Comparison of ENCODE assay signal across 11 mouse cellular contexts in genomic region chr11:86584898-86585597, GRCm38 (mm10). TPM values are rescaled to one million over a fixed set of nuclear protein-coding genes. Genes with fewer than 3 reads are reported as not detected.
DNase-seq lines count a peak whose midpoint lies in the region; ATAC-seq and TF ChIP-seq lines count a peak whose summit lies in the region.
"Had no signal": no experiment of that assay in that cellular context is flagged by ENCODE, and none has a peak within 500 bp of the region (broad histone marks: within the 10 kb centered on the region; RNA-seq: fewer than 3 reads in every experiment).

No protein-coding gene starts in this region.

- TF ChIP-seq POLR2A in MEL (IDR thresholded peaks at IDR 0.05; ENCODE audit: control insufficient read depth in 1 of 2, insufficient read depth in 1 of 2, low read depth in 1 of 2, low read length in 2 of 2, poor library complexity in 1 of 2): peak in 1 of 2 experiments; percentile 49; a peak in 1 of 4 replicates

- H3K79me2 ChIP-seq in C2C12 (ENCODE audit: control insufficient read depth, insufficient read depth): peaks cover 72% of the 10 kb centered on the region
- H3K79me2 ChIP-seq in MEL (ENCODE audit: control insufficient read depth, insufficient read depth, low read length, poor library complexity): peaks cover 37% of the 10 kb centered on the region

- no peak for ATAC-seq in liver, embryonic 11.5 days (replicated peaks; ENCODE audit: low FRiP score)
- ATAC-seq: activated CD4-positive, CD25-positive, alpha-beta regulatory T cell, adult 4 months; forebrain, embryonic 15.5 days had no signal

- 59% methylated on average over 7 of the region's 7 CpGs for WGBS in liver, embryonic 11.5 days

- H3K9me3 ChIP-seq in MEL (replicated peaks; ENCODE audit: insufficient read depth, low read length): no peaks in the 10 kb centered on the region
- H3K9me3 ChIP-seq in liver, embryonic 11.5 days (ENCODE audit: control insufficient read depth, low read length): no peaks in the 10 kb centered on the region
- H3K9me3 ChIP-seq: forebrain, embryonic 15.5 days had no signal

- DNase-seq in kidney, adult 18-20 months: peak; percentile 23
- DNase-seq in kidney, adult 8-10 months: no peak
- peak; percentile 72 for DNase-seq in MEL (ENCODE audit: low read depth, low spot score)
- DNase-seq in liver, embryonic 11.5 days (ENCODE audit: low spot score): no peak
- no peak for DNase-seq in B cell, adult 2 months
- DNase-seq in yolk sac, embryonic 10.5 days (ENCODE audit: low spot score): no peak
- DNase-seq: cerebellum, adult 8-10 months; lung, postnatal 14 days had no signal

- H3K4me3 ChIP-seq in C2C12 (ENCODE audit: insufficient read depth, poor library complexity, severe bottlenecking): peak overlapping the region; percentile 98
- peak overlapping the region; percentile 83 to 88 for H3K4me3 ChIP-seq in MEL (ENCODE audit: control insufficient read depth in 1 of 2, insufficient read depth in 1 of 2, low read depth in 2 of 2, low read length in 2 of 2)
- H3K4me3 ChIP-seq in liver, embryonic 11.5 days (ENCODE audit: low read depth, low read length): peak overlapping the region; percentile 62
- H3K4me3 ChIP-seq: forebrain, embryonic 15.5 days had no signal

- H3K27me3 ChIP-seq in C2C12 (ENCODE audit: control insufficient read depth, insufficient read depth, insufficient read length): no peaks in the 10 kb centered on the region
- no peaks in the 10 kb centered on the region for H3K27me3 ChIP-seq in MEL (ENCODE audit: control insufficient read depth in 1 of 2, insufficient read depth in 2 of 2, low read length in 2 of 2)
- no peaks in the 10 kb centered on the region for H3K27me3 ChIP-seq in liver, embryonic 11.5 days (replicated peaks; ENCODE audit: control insufficient read depth, insufficient read depth, low read length)
- H3K27me3 ChIP-seq: forebrain, embryonic 15.5 days had no signal

- H3K4me2 ChIP-seq in liver, embryonic 11.5 days: peak overlapping the region; percentile 82
- H3K4me2 ChIP-seq: forebrain, embryonic 15.5 days had no signal

- H3ac ChIP-seq in C2C12 (ENCODE audit: control insufficient read depth, insufficient read length, low read depth): peak overlapping the region; percentile 93

- TF ChIP-seq RAD21 in MEL (IDR thresholded peaks at IDR 0.05; ENCODE audit: low read depth, low read length): no peak

- TF ChIP-seq CTCF in C2C12 (IDR thresholded peaks at IDR 0.05; ENCODE audit: control insufficient read depth, insufficient read depth, insufficient read length): no peak
- TF ChIP-seq CTCF in MEL (IDR thresholded peaks at IDR 0.05 in 2 of 3, conservative IDR thresholded peaks at IDR 0.05 in 1 of 3; ENCODE audit: control insufficient read depth in 1 of 3, insufficient read depth in 1 of 3, low read depth in 2 of 3, low read length in 3 of 3, poor library complexity in 1 of 3, severe bottlenecking in 1 of 3): no peak

- H3K9ac ChIP-seq in MEL (ENCODE audit: control insufficient read depth, low read depth, low read length, poor library complexity, severe bottlenecking): peak overlapping the region; percentile 88
- H3K9ac ChIP-seq in liver, embryonic 11.5 days (ENCODE audit: low read depth, low read length): peak overlapping the region; percentile 44
- H3K9ac ChIP-seq: forebrain, embryonic 15.5 days had no signal

- H3K79me3 ChIP-seq in C2C12 (ENCODE audit: low read depth): peaks cover 51% of the 10 kb centered on the region

- H3K36me3 ChIP-seq in C2C12 (ENCODE audit: control insufficient read depth, insufficient read depth) (peaks cover 49% of the 10 kb centered on the region), MEL (ENCODE audit: control insufficient read depth in 1 of 2, insufficient read depth in 2 of 2, low read length in 2 of 2) (peaks cover 4 to 37% of the 10 kb centered on the region in 2 experiments; a peak in 3 of 4 replicates)
- H3K36me3 ChIP-seq in liver, embryonic 11.5 days (ENCODE audit: control insufficient read depth, insufficient read depth, low read length): peaks cover 3% of the 10 kb centered on the region; the same call in 1 of the 2 replicates

- no peak for TF ChIP-seq EP300 in MEL (IDR thresholded peaks at IDR 0.05; ENCODE audit: low read depth in 1 of 2, low read length in 2 of 2)

- H3K4me1 ChIP-seq in MEL (ENCODE audit: control insufficient read depth in 1 of 2, insufficient read depth in 2 of 2, low read length in 2 of 2): peaks cover 11 to 22% of the 10 kb centered on the region in 2 experiments
- H3K4me1 ChIP-seq in liver, embryonic 11.5 days (replicated peaks; ENCODE audit: control insufficient read depth, insufficient read depth, low read length): peaks cover 45% of the 10 kb centered on the region

- peak overlapping the region; percentile 96 for H3K27ac ChIP-seq in MEL (ENCODE audit: control insufficient read depth, low read depth, low read length)
- H3K27ac ChIP-seq in liver, embryonic 11.5 days (ENCODE audit: low read depth, low read length): peak overlapping the region; percentile 71
- H3K27ac ChIP-seq: forebrain, embryonic 15.5 days had no signal

TF ChIP-seq in C2C12, 6 proteins besides CTCF, POLR2A, EP300 and RAD21:
- no peak for TF ChIP-seq USF1 (IDR thresholded peaks at IDR 0.05; ENCODE audit: low read depth)
- TF ChIP-seq MYOD1 (IDR thresholded peaks at IDR 0.05; ENCODE audit: control insufficient read depth, insufficient read length, low read depth): no peak
- no peak for TF ChIP-seq FOSL1 (IDR thresholded peaks at IDR 0.05; ENCODE audit: insufficient read depth, low read length, poor library complexity, severe bottlenecking)
- no peak for TF ChIP-seq MAX (IDR thresholded peaks at IDR 0.05)
- TF ChIP-seq MYOG (IDR thresholded peaks at IDR 0.05; ENCODE audit: control insufficient read depth, extremely low read depth, insufficient read length): no peak
- TF ChIP-seq CEBPB (IDR thresholded peaks at IDR 0.05; ENCODE audit: low read depth): no peak

TF ChIP-seq in MEL, 35 proteins besides CTCF, POLR2A, EP300 and RAD21:
- peak; percentile 68; the same call in 1 of the 2 replicates for TF ChIP-seq SIN3A (IDR thresholded peaks at IDR 0.05; ENCODE audit: low read length)
- TF ChIP-seq HCFC1 (IDR thresholded peaks at IDR 0.05; ENCODE audit: low read depth, low read length): no peak
- TF ChIP-seq KAT2A (conservative IDR thresholded peaks at IDR 0.05; ENCODE audit: low read depth, low read length): no peak
- no peak for TF ChIP-seq ELF1 (IDR thresholded peaks at IDR 0.05; ENCODE audit: low read depth, low read length)
- 0 out of 2 replicates have a peak, but pooled peaks have one; percentile 31 for TF ChIP-seq ETS1 (IDR thresholded peaks at IDR 0.05; ENCODE audit: low read depth, low read length)
- peak; percentile 31; the same call in 1 of the 2 replicates for TF ChIP-seq MXI1 (IDR thresholded peaks at IDR 0.05; ENCODE audit: low read depth, low read length)
- peak; percentile 8; the same call in 1 of the 2 replicates for TF ChIP-seq MYB (IDR thresholded peaks at IDR 0.05; ENCODE audit: low read depth, low read length)
- TF ChIP-seq POLR2AphosphoS5 (IDR thresholded peaks at IDR 0.05; ENCODE audit: borderline replicate concordance, low read depth, low read length): peak; percentile 39; the same call in 1 of the 2 replicates
- peak; percentile 18; the same call in 1 of the 2 replicates for TF ChIP-seq ZMIZ1 (IDR thresholded peaks at IDR 0.05; ENCODE audit: low read depth, low read length)
- no peak for TF ChIP-seq MAZ (IDR thresholded peaks at IDR 0.05; ENCODE audit: low read depth, low read length)
- peak; percentile 86 for TF ChIP-seq CHD1 (IDR thresholded peaks at IDR 0.05; ENCODE audit: low read depth, low read length)
- no peak for TF ChIP-seq SMC3 (IDR thresholded peaks at IDR 0.05; ENCODE audit: low read depth, low read length)

RNA-seq across cellular contexts. Expression of gene Tubd1, which starts 40.3 kb away (rescaled TPM):
- 6.1 TPM for polyA plus RNA-seq in C2C12 (2012; fragmentation: generic; extraction: Trizol)
- total RNA-seq in MEL (2012; rRNA removed): 21.5 and 23.4 TPM in 2 replicates
- polyA plus RNA-seq in MEL (2012; ENCODE audit: insufficient read depth in 1 of 2, insufficient read length in 2 of 2, low read depth in 1 of 2, low replicate concordance in 2 of 2, missing spikeins in 1 of 2): 10 to 100 TPM in 1 of 2 experiments, not detected in 1; 14.4 TPM
- 18.5 and 18.7 TPM in 2 replicates for polyA plus RNA-seq in liver, embryonic 11.5 days (2014; fragmentation: Nextera tagmentation; extraction: Ambion mirVana)

RNA-seq across cellular contexts. Expression of gene Rps6kb1, which starts 40.4 kb away (rescaled TPM):
- polyA plus RNA-seq in C2C12 (2012; fragmentation: generic; extraction: Trizol) (9.8 TPM), MEL (2012; ENCODE audit: insufficient read depth in 1 of 2, insufficient read length in 2 of 2, low read depth in 1 of 2, low replicate concordance in 2 of 2, missing spikeins in 1 of 2) (10 to 100 TPM; 49.4 to 73.6 TPM)
- total RNA-seq in MEL (2012; rRNA removed): 39.3 and 39.8 TPM in 2 replicates
- polyA plus RNA-seq in liver, embryonic 11.5 days (2014; fragmentation: Nextera tagmentation; extraction: Ambion mirVana): 48.4 and 50.9 TPM in 2 replicates

Comparison
In these comparisons a context has a peak if more than half of its experiments do, and no peak if none do; other contexts are left out.
1. DNase-seq: peak in kidney, adult 18-20 months (single experiment) and MEL (single experiment); none in kidney, adult 8-10 months (0 of 2), liver, embryonic 11.5 days (single experiment), B cell, adult 2 months (0 of 2) and yolk sac, embryonic 10.5 days (single experiment).
2. Peak in every context shown above with its lines, with median percentiles within 50 percentile points of each other: H3K4me3 ChIP-seq.